Mouse (Mus musculus): Measurements from ENCODE around the gene Hyal3.
A peak's percentile ranks its signal among the peaks of the same experiment; 100 is the strongest.

The Hyal3 gene

GRCm38 (mm10) chr9:107617461-107617860 is 36.8 kb downstream of the Hyal3 start:
- DNase-seq (ENCODE audit: low spot score in 2 of 2): no peak

GRCm38 (mm10) chr9:107618098-107618497 is 37.5 kb downstream of the Hyal3 start:
- DNase-seq (ENCODE audit: low spot score in 2 of 2): no peak

GRCm38 (mm10) chr9:107618778-107619545 is 38.3 kb downstream of the Hyal3 start:
- no peak for DNase-seq (ENCODE audit: low spot score in 2 of 2)

GRCm38 (mm10) chr9:107619546-107619879 is 38.9 kb downstream of the Hyal3 start:
- no peak for DNase-seq (ENCODE audit: low spot score in 2 of 2)

DNA sequence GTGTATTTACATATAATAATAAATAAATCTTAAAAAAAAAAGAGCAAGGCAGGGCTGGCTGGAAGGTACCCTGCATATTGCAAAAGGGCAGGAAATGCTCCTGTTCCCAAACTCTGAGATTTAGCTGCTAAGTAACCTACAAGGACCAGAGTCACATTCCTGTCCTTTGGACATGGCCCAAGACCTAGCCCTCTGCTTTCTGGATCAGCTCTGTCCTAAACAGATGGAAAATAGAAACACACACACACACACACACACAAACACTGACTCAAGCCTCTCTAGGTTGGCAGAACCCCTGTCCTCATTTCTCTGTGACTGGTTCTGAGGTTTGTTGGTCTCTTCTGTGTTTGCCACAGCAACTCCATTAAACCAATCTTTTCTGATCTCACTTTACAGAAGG is 40.3 kb downstream of the Hyal3 start:
- DNase-seq (ENCODE audit: low spot score in 2 of 2): no peak

DNA sequence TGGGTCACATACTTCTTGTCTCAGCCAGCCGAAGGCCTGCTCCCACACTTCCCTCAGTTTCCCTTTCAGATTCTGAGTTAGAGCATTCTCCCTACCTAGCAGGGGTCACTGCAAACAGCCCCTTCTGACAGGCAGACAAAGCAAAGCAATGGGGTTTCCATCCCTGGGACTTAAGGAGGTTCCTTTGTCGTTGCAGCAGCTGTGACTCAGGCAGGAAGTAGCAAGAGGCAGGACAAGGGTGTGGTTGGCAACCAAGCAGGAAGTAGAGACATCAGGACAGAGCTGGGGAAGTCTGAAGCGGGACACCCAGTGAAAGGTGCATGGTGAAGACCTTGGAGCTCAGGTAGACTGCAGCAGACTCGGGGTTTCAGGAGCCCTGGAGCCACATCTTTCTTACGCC is 43.9 kb downstream of the Hyal3 start:
- peak; percentile 64 to 65 for DNase-seq (ENCODE audit: low spot score in 2 of 2)

DNA sequence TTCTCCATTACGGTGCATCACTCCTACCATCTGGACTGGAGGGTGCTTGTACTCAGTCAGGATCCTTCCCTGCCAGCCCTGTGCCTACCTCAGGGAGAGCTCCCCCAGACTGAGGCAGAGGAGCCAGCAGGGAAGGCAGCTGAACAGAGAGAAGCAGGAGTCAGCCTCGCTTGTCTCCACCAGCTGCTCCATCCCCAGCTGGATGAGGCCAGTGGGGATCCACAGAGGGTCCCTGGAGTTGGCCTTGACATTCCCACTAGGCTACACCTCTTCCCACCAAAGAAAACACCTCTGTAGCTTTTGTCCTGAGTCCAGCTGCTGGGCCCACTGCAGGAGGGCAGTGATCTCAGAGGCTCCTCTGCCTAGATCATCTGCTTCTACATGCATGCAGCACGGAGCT is 44.3 kb downstream of the Hyal3 start:
- DNase-seq (ENCODE audit: low spot score in 2 of 2): no peak

DNA sequence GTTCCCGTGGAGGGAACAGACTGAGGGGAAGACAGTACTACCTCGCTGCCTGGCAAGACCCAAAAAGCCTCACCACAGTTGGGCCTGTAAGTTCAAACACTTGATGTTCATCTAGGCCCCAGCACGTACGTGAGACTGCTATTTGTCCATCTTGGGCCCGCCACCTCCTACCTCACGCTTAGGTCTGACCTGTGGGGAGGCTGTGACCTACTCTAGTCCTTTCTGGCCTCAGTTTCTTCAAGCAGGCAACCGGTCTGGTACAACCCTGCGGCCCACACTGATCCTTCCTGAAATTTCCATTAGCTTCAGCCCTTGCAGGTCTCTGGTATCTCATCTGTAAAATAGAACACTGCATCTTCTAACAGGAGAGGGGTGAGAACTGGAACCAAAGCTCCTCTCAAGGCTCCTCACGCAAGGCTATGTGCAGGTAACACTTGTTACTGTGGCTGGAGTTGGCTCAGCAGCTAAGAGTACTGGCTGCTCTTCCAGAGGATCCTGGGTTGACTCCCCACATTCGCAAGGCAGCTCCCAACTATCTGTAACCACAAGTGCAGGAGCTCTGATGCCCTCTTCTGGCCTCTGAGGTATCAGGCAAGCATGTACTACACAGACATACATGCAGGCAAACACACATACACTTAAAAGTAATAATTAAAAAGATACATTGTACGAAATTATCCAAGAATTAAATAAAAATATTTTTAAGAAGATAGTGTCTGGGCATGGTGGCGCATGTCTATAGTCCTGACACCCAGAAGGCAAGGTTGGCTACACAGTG is 44.9 kb downstream of the Hyal3 start:
- no peak for DNase-seq (ENCODE audit: low spot score in 2 of 2)

DNA sequence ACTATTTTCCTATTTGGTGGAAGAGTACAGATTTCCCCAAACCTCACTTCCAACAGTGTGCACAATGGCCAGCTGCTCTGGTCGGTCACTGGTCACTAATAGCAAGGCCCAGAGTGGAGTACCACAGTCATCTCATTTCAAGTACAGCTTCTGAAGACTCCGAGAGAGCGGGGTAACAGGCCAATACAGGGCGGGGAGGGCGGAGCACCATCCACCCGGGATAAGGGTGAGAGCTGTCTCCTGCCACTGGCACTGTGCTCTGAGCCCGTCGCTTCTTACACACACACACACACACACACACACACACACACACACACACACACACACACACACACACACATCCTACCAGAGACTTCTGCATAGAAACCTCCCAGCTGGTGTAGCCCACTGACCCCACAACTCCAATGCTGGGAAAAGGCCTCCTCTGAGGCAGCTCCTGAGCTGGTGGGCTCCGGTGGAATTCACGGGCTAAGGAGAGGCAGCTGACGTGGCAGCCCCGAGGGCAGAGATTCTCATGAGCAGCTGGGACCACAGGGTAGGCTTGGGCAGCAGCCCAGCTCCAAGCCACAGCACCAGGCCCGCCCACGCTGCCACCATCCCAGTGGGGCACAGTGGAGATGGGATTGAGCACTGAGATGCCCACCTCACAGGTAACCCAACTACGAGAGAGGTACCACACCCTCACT is 45.7 kb downstream of the Hyal3 start:
- no peak for DNase-seq (ENCODE audit: low spot score in 2 of 2)

- peak; percentile 78 to 81 for DNase-seq (ENCODE audit: low spot score in 2 of 2)
Observed at GRCm38 (mm10) chr9:107626844-107627277, 46.2 kb downstream of the Hyal3 start.

GRCm38 (mm10) chr9:107627387-107628255 is 47.0 kb downstream of the Hyal3 start:
- DNase-seq (ENCODE audit: low spot score in 2 of 2): no peak

DNA sequence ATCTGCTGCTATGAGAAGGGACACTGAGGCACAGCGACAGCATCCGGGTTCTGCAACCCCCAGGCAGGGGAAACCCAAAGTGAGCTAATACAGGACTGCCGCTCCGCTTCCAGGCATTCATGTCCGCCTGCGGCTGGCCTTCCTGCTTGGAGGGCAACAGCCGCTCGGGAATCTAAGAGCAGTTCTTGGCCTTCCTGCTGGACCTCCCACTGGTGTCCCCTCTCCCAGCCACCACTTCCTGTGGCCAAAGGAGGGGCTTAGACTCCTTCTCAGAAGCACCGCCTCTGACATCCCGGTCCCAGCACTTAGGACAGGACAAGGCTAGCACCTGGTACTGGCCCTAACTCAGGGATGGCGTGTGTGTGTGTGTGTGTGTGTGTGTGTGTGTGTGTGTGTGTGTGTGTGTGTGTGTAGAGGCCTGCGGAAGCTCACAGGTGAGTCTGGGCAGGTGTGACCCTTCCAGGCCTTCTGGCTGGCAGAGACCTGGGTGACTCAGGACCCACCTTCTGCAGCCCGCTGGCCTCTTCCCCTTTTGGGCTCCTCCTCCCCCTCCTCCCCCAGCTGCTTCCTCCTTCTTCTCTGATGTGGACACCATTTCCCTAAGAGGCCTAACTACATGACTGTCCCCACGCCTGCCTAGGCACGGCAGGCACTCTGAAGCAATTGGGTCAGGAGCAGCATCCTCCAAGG is 48.2 kb downstream of the Hyal3 start:
- DNase-seq (ENCODE audit: low spot score in 2 of 2): peak; percentile 86 to 88

- peak; percentile 75 to 78 for DNase-seq (ENCODE audit: low spot score in 2 of 2)
Observed at GRCm38 (mm10) chr9:107629411-107629730, 48.8 kb downstream of the Hyal3 start.

DNA sequence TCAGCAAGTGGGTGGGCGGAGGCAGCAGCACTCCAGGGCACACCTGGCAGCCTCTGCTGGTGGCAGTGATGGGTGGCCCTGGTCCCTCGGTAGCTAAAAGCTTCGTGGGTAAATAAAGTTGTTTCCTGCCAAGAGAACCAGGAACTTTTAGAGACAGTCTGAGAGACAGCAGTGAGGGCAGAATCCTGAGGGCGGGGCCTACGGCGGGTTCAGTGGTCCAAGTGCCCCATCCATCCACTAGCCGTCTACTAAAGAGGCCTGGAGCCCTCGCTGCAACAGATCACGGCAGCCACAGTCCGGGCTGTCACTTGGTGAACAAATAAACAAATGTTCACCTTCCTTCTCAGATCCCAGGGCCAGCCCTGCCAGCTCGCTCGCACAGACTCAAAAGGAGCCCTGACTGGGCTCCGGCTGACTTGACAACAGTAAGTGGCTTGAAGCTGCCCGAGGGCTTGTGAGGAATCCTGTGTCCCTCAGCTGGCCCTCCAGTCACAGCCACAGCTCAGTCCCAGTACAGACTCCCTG is 49.3 kb downstream of the Hyal3 start:
- DNase-seq (ENCODE audit: low spot score in 2 of 2): peak in 1 of 2 experiments; percentile 49

DNA sequence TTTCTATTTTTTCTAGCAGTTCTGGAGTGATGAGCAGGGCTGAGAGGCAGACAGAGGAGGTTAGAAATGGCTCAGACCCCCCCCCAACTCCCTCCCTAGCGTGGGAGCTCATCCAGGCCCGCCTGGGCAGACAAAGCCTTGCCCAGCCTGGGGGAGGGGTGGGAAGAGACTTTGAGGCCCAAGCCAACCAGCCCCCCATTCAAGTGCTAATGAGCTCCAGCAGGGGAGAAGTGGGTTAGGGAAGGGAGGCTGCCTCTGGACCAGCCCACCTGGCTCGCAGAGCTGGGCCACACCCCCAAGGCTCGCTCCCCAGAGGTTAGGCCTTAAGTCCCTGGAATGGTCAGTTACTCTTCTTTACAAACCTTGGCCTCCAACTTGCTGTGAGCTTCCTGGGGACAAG is 50.0 kb downstream of the Hyal3 start:
- no peak for DNase-seq (ENCODE audit: low spot score in 2 of 2)

DNA sequence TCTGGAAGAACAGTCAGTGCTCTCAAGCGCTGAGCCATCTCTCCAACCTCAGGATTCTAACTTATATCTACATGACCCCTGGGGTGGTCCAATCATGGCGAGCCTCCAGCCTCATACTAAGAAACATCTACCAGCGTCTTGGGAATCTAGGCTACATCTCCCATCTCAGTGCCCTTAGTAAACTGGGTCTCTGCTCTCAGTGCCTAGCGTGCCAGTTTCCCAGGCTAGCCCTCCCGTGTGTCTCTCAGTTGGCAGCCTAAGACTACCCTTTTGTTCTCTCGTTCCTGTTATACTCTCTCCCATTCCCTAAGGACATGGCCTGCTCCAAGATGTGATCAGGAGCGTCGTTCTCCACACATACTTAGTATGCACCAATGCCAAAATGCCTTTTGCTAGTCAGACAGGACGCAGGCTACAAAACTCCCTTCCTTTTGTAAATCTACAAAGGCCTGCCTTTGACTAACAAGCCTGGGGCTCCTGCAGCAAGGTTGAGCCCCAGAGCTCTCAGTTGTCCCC is 50.8 kb downstream of the Hyal3 start:
- no peak for DNase-seq (ENCODE audit: low spot score in 2 of 2)

DNA sequence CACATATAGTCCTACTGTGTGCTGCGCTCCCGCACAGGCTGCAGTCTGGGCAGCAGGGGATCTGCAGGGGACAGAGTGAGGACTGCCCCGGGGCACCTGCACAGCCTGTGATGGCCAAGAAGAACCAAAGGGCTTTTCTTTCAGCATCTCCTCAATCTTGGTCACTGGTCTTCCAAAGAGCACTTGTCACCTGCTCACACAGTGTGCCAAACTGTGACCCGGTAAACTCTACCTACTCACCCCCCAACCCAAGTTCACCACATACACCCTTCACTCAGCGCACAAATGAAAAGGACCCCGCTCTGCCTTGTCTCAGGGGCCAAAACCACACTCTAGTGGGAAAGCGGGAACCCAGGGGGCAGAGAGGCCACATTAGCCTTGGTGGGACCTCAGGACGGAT is 51.2 kb downstream of the Hyal3 start:
- DNase-seq (ENCODE audit: low spot score in 2 of 2): no peak

DNA sequence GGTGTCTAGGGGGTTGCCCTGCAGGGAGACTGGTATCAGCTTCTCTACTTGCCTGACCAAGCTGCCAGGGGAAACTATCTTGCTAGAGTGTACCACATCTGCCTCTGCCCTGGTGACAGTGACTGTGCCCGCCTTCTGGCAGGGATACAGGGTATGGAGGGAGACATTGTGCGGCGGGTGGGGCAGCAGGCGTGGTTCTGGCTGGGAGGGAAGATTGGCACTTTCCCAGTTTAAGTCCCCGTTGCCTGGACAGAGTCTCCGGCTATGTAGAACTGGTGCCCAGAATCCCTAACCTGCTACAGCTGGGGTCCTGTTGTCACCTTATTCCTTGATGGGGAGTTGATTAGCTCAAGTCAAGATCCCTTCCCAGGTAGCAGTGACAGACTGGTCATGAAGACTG is 51.9 kb downstream of the Hyal3 start:
- peak; percentile 69 to 79 for DNase-seq (ENCODE audit: low spot score in 2 of 2)

DNA sequence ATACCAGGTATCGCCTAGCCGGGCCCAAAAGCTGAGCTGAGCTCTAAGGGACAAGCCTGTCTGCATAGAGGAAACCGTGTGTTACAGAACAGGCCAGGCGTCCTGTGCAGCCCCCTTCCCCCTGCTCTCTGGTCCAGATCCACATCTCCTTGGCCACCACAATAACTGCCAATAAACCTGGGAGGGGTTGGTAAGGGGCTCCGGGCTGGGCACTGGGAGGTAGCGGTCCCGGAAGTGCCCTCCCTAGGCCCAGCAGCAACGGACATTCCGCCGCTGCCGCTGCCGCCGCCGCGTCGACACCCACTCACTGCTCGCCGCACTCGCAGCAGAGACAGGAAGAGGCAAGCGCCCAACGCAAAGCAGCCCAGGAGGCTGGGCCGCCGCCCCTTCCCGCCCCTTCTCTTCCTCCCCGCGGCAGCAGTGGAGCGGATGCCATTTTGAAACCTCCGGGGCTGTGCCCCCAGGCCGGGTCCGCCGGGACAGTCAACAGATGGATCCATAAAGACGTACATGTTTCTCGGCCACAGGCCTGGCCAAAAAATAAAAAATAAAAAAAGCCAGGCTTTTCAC is 52.6 kb downstream of the Hyal3 start:
- DNase-seq (ENCODE audit: low spot score in 2 of 2): peak; percentile 92

DNA sequence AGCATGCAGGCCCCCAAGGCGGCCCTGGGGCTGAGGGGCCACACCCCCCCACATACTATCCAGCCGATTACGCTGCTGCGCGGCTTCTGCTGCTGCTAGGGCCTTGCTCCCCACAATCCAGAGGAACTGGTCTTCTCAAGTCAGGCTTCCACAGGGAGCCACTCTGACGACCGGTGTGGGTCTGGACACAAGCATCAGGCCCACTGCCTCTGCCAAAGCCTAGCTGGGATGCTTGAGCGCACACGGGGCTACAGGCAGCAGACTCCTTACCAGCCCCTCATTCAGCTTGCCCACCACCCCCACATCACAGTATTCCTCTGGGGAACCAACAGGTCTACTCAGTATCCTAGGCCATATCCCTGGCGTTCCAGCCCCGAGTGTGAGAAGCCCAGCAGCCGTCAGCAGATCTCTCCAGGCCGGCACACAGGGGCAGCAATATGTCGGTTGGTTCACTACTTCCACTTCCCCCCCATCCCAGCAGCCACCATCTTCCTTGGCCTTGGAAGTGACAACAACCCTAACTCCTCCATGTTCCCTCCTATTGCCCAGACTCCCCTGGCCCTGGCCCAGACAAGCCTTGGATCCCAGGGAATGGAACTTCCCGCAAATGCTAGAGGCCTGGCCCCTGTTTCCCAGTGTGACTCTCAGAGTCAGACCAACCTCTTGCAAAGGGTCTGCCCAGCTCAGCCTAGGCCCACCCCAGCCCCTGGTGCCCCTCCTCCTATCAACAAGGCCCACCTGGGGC is 53.2 kb downstream of the Hyal3 start:
- DNase-seq (ENCODE audit: low spot score in 2 of 2): no peak
